Mouse (Mus musculus) heart, postnatal 14 days (tissue): ENCODE data around the gene Tulp4. TPM values are rescaled to one million over a fixed set of nuclear protein-coding genes. Genes with fewer than 3 reads are reported as not detected.

Experiments used
- DNase-seq, 2 experiments: peaks; one replicate each; pipeline ENCODE4 v3.0.0; 2021 to 2022
- intact Hi-C: fragments of 180-260 bp; cut with DNase I; formaldehyde crosslinking; loops from one replicate; pipeline ENCODE4 v1.15.1; 2025
- long read RNA-seq, 2 experiments: library from polyadenylated mRNA; stranded (forward); transcript quantifications; one replicate each; pipeline ENCODE4 v2.0.0; 2021
- total RNA-seq, 2 experiments: library from RNA; stranded (reverse); gene quantifications; 2 replicates each; pipeline ENCODE4 v1.2.3; 2021

The Tulp4 gene
- 100 to 1,000 TPM; 113 to 115 TPM for total RNA-seq
- long read RNA-seq, experiment 1, partial matches to known transcripts, result 4 of 24 reads
- long read RNA-seq, experiment 1, other reads (novel, unspliced or antisense), result 18 of 24 reads
- long read RNA-seq, experiment 2, partial matches to known transcripts, result 0 of 23 reads
- long read RNA-seq, experiment 2, other reads (novel, unspliced or antisense), result 22 of 23 reads

DNA sequence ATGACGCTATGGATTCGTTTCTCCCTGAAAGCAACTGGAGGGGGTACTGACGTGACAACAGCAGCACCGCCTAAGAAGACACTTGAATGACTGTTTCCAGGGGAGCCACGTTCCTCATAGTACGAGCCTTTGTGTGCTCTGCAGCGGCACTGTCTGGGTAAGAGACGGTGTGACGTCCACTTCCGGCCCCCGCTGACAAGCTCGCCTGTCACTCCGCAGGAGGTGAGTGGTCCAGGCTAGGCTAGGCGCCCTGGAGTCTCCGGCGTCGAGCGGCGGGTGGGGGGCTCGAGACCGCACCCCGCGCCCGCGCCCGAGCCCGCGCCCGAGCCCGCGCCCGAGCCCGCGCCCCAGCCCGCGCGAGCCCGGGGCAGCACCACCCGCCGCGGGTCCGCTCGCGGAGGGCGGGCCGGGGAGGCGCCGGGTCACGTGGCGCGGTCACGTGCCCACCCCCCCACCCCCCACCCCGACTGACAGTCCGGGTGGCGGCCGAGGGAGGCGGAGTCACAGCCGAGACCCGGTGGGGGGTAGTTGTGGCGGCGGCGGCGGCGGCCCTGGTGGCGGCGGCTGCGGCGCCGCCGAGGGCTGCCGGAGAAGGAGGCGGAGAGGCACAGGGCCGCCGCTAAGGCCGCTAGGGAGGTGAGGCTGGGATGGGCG lies at the start of gene Tulp4:
TSS of gene Tulp4 (plus strand) at position 77 of the 654 bp plus-strand sequence.
- peak; percentile 86 to 89 for DNase-seq
- intact Hi-C loops, result loop anchor here (5.0 kb wide), 3 partner anchors 66 to 166 kb away; no protein-coding TSS in a partner anchor

DNA sequence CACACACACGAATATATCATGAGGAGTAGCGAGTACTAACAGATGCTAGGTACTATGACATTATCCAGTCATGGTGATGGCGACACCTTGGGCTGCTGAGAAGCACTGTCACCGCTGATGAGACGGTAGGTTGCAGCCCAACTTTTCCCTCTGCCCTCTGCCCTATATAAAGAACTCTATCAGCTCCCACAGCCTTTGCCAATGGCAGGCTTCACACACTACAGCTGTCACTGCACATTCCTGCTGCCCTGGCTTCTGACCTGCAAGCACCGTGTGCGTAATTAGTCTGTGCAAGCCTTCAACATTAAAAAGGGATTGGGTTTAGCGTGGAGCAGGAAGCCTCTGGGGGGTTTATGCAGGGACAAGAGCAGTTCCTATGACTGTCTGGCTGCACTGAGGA lies 43.4 kb upstream of the Tulp4 start:
- intact Hi-C loops, result no loop called here
- DNase-seq, result peak in 1 of 2 experiments; percentile 10

DNA sequence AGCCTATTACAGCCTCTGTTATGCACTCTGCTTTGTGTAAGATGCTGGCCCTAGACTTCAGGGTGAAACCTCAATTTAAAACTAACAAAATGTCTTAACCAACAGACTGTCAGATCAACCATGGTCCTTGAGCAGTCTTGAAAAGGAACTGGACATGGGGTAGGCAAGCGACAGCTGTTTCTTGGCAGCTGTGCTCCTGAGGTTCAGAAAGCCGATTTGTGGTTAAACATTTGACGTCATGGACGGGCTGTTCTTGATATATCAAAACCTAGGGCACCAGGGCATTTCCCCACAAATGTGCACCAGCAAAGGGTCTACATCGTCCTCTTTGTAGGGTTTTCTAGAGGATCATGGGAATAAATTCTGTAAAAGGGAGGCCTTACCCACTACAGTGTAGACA lies 42.7 kb upstream of the Tulp4 start:
- no peak for DNase-seq
- intact Hi-C loops, result no loop called here

DNA sequence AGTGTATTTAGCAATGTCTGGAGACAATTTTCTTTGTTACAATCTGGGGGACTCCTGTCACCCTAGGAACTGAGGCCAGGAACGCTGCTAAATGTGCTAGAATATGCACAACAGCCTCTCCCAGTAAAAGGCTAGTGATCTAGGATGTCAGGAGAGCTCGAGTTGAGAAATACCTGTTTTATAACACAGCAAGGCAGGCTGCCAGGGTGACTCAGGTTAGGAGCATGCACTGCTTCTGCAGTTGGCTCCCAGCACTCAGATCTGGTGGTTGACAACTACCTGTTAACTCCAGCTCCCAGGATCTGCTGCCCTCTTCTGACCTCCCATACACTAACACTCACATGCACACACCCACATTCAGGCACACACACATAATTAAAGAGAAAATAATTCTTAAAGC lies 40.2 kb upstream of the Tulp4 start:
- no peak for DNase-seq
- intact Hi-C loops, result no loop called here

DNA sequence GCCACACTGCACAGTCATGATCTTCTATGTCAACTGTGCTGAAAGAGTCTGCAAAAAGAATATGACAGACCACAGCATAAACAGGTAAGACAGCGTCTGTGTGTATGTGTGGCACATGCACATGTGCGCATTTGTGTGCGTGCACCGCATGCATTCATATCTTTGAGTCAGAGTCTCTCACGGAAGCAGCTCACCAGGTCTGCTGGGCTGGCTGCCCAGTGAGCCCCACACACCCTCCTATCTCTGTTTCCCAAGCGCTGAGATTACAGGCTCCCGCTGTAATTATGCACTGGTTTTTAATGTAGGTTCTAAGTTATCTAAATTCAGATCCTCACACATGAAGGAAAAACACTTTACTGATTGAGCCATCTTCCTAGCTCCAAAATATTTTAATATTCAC lies 38.6 kb upstream of the Tulp4 start:
- intact Hi-C loops, result no loop called here
- no peak for DNase-seq

DNA sequence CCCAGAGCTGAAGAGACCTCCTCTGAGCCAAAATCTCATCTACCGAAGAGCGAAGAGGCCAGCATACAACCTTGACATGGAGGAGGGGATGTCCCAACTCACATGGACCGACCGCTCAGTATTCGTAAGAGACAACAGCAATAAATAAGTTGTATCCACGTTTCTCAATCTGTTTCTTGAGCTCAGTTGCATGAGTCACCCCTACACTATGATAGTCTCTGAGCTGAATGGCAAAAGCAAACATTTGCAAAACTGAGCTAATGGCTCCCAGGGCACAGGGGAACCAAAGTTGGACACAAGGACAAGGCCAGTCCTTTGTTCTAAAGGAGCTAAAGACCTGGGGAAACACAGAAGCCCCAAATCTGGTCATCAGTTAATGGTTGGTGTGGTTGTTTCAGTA lies 36.4 kb upstream of the Tulp4 start:
- DNase-seq, result no peak
- intact Hi-C loops, result no loop called here

DNA sequence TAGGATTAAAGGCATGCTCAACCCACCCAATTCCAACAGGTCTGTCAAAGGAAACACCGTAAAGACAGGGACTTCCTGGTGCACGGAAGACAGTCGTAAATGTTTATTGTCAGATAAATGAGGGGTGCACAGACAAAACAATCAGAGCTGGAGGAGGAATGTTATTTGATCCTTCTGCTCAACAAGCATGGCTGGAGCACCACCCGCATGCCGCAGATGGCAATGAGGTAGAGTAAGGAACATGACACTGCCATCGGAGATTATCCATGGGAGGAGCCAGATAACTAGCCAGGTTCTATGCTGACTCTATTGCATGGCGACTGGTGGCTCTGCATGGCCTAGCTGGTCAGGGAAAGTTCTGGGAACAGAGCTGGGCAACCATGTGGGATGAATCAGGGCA lies 32.8 kb upstream of the Tulp4 start:
- no peak for DNase-seq
- intact Hi-C loops, result no loop called here

DNA sequence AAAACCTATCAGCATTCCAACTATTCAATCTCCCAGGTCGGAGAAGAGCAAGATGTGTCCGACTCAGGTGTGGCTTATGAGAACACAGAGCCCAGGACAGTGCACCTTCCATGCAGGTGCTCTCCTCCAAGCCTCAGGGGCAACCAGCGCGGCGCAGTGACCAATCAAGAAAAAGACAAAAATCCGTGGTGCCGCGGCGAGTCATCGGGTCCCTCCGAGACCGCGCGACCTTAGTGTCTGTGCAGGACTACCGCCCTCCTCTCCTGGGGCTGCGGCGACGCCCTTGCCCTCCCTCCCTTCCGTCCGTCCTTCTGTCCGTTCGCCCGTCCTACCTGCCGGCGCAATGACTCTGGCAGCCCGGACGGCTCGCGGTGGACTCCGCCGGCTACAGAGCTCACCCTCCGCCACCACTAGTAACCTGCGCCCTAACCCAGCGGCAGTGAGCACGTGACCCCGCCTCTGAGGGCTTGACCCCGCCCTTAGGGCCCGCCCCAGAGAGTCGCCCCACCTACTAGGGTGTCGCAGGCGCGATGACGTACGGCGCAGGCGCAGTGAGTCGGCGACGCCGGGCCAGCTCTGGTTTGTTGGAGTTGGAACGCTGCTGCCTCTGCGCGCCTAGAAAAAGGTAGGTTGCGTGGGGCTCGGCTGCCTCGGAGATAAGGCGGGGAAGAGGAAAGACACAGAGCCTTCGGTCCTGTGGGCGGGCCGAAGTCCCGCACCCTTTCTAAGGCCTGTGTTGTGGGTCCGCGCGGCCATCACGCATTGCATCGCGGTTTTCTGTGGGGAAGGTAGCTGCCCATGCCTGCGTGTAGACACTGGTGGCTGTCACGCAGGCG lies 26.7 kb upstream of the Tulp4 start, which contains the start of the genes Serac1 and Gtf2h5:
TSS of gene Serac1 (minus strand) at position 455 of the 836 bp plus-strand sequence.
TSS of gene Gtf2h5 (plus strand) at position 500 of the 836 bp plus-strand sequence.
- intact Hi-C loops, result no loop called here
- peak; percentile 98 to 99 for DNase-seq

DNA sequence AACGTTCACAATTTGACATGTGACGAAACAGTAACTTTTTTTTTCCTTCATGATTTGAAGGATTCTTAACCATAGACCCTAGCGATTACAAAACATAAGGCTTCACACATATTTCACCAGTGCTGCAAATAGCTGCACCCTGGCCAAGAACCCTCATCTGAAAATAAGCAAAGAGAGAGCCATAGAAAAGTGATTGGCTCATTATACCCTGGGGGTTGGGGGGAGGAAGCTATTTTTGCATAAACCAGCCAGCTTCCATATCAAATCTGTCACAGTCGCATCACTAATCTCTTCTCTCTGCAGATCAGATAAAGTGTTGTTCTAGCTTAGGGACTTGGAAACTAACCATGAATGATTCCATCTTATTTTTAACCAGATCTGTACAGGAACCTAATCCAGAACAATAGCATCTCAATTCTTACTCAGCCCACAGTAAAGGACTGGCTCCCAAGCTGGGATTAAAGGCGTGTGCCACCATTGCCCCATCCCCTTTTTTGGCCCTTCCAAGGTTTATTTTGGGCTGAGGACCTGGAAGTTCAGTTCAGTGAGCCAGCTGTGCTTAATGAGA lies 22.8 kb upstream of the Tulp4 start:
- intact Hi-C loops, result no loop called here
- DNase-seq, result no peak

DNA sequence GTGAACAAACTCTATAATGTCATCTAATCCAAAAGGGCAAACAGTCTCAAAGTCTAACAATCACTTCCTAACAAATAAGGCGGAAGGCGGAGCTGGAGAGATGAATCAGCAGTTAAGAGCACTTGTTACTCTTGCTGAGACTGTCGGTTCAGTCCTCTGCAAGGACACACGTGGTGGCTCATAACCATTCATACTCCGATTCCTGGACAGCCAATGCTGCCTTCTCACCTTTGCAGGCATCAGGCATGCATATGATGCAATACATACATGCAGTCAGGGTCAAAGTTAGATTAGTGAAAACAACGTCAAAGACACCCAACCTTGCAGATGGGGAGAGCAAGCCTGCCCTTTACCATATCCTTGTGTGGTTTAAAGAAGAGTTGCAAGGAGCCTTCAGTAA lies 14.6 kb upstream of the Tulp4 start:
- no peak for DNase-seq
- intact Hi-C loops, result no loop called here

DNA sequence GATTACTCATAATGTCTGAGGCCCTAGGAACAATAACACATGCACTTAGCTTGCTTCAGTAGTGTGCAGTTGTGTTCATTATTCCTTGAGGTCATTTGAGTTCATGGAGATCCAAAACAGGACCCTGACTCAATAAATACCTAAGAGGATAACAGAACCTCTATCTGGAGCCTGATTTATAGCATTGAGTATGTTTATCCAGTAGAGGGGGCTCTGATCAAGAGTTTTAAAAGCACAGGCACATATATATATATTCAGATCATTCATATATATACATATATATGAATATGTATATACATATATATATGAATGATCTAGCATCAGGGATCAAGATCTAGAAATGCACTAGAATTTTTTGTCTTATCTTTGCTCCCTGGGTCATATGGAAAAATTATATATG lies 10.7 kb upstream of the Tulp4 start:
- intact Hi-C loops, result no loop called here
- no peak for DNase-seq

DNA sequence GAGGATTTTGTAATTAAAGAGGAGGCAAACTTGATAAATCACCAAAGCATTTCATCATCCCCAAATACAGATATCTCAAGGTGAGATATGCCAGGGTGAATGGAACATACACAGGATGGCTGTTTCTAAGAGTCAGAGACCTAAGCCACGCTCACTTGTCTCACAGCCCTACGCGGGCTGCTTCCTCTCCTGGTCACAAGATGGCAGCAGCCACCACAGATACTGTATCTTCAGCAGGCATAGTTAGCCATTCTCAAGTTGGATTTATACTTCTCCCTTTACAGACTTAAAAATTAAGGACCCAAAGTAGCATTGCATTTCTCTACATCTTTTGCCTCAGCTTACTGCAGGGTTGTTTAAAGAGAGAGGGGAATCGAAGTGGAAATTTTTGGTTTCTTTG lies 8.4 kb upstream of the Tulp4 start:
- DNase-seq, result peak; percentile 63 to 69
- intact Hi-C loops, result no loop called here

DNA sequence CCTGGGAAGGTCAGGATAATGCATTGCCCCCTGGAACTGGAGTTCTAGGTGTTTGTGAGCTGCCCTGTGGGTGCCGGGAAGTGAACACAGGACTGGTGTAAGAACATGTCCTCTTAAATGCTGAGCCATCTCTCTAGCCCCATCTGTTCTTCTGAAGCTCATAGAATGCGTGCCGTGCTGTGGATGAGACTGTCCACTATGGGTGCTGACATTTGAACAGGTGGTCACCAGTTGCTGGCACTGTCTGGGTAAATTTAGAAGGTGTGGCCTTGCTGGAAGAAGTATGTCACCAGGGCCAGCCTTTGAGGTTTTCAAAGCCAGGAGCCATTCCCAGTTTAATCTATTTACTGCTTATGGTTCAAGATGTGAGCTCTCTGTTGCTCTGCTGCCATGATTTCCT lies 4.0 kb upstream of the Tulp4 start:
- DNase-seq, result no peak
- intact Hi-C loops, result no loop called here

DNA sequence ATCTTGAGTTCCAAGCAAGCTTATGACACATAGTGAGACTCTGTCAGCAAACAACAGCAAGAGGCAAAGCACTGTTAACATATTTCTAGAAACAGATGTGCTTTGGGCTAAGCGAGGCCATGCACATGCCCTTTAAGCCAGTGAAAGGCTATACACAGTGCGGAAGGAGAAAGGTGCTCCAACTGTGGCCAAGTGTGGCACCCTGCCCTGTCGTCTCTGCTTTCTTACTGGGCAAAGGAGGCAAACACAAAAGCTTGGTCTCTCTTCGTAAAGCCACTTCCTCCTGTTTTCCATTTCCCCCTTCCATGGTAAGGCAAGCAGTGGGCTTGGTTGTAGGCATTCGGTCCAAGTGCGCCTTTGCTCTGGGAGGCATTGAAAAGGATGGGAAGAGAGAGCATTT lies 2.7 kb upstream of the Tulp4 start:
- DNase-seq, result no peak

DNA sequence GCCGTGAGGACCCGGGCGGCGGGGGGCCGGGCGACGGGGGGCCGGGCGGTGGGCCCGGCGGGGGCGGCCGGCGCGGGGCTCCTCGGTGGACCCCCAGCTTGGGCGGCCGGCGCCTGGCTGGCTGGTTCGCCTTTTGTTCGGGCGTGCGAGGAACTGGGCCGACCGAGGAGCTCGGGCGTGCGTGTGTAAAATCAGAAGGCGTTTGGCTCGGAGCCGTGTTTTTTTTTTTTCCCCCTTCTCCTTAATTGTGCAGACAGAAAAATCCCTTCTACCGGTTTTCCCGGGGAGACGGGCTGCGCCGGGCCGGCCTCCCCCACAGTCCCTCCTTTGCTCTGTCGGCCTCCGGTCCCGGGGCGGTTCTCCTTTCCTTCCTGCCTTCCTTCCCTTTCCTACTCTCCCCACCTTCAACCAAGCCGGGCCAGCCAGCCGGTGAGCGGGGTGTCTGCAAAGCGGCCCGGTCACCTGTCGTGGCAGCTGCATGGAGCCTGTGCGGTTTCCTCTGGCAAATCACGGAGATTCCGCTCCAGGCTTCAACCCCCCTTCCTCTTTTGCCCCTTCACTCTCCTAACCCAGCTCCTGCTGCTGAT lies 871 bp downstream of the Tulp4 start:
- intact Hi-C loops, result loop anchor here (5.0 kb wide), 3 partner anchors 65 to 165 kb away; no protein-coding TSS in a partner anchor

More for the DNA sequence above, 2.7 kb upstream of the Tulp4 start:
- intact Hi-C loops, result no loop called here

DNA sequence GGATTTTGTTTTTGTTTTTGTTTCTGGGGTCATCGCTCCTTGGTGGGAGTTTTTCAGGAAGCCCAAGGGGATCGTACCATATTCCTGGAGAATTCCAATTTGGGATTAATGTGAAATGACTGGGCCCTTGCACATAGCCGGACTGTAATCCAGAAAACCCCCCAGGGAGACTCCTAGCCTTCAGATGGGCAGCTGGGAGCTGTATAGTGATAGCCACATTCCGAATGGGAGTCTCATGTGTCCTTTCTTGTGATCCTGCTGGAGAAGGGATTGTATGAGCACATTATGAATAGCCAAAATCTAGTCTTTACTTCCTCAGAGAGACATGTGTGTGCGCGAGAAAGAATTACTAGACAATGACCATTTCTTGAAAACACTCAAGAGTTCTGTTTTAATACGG lies 1.9 kb downstream of the Tulp4 start:
- intact Hi-C loops, result loop anchor here (5.0 kb wide), 3 partner anchors 64 to 164 kb away; no protein-coding TSS in a partner anchor

More for the DNA sequence above, 871 bp downstream of the Tulp4 start:
- DNase-seq, result peak; percentile 56 to 62

DNA sequence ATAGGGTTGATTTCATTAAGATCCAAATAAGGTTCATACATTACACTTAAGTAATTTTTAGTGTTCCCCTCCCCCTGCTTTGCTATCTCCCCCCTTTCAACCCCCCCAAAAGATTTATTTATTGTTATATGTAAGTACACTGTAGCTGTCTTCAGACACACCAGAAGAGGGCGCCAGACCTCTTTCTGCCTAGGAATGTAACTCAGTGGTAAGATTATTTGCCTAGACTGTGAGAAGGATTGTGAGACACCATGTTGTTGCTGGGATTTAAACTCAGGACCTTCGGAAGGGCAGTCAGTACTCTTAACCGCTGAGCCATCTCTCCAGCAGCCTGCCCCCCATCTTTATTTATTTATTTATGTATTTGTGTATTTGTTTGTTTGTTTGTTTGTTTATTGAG lies 4.7 kb downstream of the Tulp4 start:
- intact Hi-C loops, result no loop called here
- no peak for DNase-seq

More for the DNA sequence above, 1.9 kb downstream of the Tulp4 start:
- DNase-seq, result peak in 1 of 2 experiments; percentile 10

DNA sequence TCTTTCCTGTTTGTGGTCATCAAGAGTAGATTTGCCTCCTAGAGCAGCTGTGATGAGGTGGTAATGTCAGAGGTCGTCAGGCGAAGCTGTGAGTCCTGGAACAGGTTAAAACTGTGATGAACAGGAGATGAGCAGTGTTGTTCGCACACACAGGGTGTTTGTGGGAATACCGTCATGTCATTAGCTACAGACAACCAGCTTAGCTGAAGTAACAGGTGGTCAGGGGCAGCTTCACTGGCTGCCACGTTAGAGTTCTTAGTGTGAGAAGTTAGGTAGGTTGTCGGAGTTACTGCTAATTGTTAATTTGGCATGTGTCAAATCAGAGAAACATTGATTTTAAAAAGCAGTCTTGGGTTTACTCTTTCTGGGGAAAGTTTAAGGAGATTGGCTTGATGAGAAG lies 7.4 kb downstream of the Tulp4 start:
- no peak for DNase-seq
- intact Hi-C loops, result no loop called here

DNA sequence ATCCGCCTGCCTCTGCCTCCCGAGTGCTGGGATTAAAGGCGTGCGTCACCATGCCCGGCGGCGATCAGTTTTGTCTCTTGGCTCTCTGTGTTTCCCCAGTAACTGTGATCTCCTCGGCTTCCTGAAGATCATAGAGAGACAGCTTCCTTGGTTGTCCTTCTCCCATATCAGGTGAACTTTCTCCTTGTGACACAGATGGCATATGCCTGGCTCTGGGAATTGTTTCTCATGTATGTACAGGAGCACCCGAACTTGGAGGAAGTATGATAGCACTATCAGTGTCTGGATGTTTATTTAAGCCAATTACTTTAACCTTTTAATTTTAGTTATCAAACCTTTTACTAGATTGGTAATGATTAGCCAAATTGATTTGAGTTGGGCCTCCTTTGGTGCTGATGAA lies 8.8 kb downstream of the Tulp4 start:
- no peak for DNase-seq
- intact Hi-C loops, result no loop called here

DNA sequence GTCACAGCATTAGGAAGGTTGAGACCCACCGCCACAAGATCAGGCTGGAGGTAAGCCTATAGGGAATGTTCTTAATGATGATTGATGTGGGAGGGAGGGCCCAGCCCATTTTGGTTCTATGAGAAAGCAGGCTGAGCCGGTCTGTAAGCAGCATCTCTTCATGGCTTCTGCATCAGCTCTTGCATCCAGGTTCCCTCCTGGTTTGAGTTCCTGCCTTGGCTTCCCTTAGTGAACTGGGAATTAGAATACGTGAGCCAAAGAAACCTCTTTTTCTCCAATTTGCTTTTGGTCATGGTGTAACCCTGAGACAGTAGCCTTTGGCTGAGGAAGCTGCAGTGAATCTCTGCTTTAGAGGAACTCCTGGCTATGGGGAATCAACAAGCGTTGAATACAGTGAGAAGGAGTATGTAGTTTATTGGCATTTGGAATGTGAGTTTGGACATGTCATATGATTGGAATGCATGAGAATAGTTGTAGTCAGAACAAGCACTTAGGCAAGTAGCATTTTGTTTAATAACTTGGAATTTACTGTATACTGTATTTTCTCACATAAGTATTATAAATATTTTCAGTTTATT lies 11.0 kb downstream of the Tulp4 start:
- intact Hi-C loops, result no loop called here

More for the DNA sequence above, 11.0 kb downstream of the Tulp4 start:
- no peak for DNase-seq
